Mouse (Mus musculus) left cerebral cortex, adult 18-20 months (tissue): Measurements from ENCODE around the gene Galnt7. TPM values are rescaled to one million over a fixed set of nuclear protein-coding genes. Genes with fewer than 3 reads are reported as not detected.

Source experiments
- DNase-seq, 2 experiments: peaks; one replicate each; pipeline ENCODE4 v3.0.0; 2021 to 2022; ENCODE audit warnings: low spot score in 2 of 2, mixed read lengths in 1 of 2
- total RNA-seq, 2 experiments: library from RNA; stranded (reverse); gene quantifications; 2 replicates each; pipeline ENCODE4 v1.2.3; 2021

Galnt7 gene
- total RNA-seq, 2 experiments from 2014 or later, result 10.2 to 12.3 TPM

DNA sequence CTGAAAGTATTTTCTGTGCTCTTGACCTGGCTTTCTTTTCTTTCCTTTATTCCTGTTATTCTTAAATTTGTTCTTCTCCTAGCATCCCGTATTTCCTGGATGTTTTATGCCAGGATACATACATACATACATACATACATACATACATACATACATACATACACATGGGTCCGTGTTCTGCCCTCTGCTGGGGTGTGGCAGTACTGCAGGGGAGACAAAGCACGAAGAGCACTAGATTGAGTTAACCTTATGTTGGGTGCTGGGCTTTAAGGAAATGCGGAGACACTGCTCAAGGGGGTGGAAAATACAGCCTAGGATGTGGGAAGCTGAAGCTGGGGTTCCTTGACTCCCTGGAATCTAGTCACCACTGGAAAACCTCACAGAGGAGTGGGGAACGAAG lies 149.2 kb downstream of the Galnt7 start:
- DNase-seq, result peak; percentile 61 to 78

DNA sequence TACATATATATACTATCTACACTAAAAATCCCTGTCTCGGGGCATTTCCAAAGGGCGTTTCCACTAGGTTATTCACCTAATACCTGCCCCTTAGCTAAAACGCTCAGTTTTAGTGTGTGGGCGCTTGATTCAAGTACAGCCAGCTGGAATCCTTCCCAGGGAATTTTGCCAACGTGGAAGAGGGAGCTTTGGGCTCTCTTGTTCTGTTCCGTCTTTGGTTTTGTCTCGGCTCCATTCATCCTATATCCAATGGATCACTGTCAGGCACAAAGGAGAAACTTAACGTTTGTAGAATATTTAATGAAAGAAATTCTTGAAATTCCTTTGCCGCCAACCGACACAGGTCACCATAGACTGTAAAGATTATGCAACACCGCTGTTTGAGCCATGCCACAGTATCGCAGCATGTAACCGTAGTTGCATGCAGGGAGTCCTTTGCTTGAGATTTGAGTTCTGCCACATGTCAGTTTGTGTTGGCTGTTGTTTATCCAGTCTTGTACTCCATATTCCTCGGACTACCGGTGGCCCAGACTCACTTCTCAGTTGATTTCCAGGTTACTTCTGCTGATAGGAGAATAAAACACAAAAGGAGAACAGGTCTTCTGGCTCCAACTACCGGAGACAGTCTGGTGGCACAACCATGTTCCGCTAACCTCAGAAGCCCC lies 153.9 kb downstream of the Galnt7 start:
- peak; percentile 32 to 40 for DNase-seq

DNA sequence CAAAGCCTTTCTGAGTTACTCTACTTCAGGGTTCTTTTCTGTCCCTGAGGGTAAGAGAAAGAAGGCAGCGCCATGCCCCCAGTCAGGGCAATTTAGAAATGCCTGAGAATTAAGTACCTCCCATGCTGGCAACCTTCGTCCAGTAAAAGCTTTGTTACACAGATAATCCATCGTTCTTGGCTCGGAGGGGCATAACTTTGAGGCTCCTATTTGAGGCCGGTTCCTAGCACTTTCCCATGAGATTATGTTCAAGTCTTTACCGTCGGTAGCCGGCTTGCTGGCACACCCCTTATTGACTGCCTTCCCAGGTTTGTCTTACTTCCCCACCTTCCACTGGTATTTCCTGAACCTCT lies 154.4 kb downstream of the Galnt7 start:
- DNase-seq, result no peak

DNA sequence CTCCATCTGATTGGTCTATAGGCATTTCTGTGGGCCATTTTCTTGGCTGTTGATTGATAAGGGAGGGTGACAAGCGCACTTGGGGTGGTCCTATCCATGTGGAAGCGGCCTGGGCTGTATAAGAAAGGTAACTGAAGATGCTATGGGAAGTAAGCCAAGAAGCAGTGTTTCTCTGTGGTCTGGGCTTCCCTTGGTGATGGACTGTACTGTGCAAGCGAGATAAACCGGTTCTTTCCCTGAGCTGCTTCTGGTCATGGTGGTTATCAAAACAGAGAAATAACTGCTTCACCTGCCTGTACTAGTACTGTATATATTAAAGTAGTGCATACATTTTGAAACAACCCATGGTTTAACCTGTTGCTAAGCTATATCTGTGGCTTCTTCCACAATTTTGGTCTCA lies 161.0 kb downstream of the Galnt7 start:
- no peak for DNase-seq

DNA sequence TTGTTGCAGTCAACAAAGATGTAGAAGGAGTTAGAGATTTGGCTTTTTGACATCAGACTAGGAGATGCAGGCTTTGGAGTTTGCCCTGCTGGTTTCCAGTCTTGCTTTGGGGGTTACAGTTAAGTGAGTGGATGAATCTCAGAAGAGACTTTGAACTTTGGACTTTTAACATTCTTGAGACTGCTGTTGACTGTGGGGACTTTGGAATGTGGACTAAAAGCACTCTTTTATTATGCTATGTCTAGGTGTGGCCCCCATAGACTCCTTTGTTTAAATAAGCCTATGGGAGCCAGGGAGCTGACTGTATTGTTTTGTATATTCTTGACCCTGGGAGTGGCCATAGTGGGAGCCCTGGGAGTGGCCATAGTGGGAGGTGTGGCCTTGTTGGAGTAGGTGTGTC lies 162.9 kb downstream of the Galnt7 start:
- no peak for DNase-seq

DNA sequence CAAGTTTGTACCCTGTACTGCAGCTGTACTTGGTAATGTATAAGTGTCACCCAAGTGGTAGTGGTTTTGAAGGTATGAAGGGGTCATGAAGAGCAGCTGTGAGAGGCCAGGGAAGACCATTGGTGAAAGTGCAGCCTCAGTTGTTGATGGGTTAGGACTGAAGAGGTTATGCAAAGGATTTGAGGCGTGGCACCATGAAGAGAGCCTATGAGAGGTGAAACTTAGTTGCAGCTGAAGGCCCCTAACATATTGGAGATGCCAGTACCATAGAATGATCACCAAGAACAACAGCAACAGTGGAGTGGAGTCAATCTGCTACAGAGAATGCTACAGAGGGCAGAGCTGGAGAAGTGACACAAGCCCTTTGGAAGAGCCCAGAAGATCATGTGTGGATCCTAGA lies 163.5 kb downstream of the Galnt7 start:
- DNase-seq, result no peak

DNA sequence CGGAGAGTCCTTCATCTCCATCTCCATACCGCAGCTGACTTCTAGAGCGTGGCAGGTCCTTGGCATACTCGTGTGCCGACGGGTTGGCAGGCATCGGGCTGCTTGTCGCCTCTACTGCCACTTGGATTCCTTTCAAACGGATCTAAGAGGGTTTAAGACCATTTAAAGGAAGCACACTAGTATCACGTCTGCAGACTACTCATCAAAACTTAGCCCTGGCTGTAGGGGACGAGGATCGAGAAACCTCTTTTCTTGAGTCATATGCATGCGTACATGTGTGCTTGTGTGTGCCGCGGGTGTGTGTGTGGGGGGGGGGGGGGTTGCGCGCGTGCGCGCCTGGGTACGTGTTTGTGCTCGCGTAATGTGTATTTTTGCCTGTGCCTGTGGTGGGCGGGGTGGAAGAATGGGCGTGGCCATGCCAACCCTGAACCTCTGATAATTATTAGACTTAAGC lies 164.5 kb downstream of the Galnt7 start:
- peak; percentile 13 to 29 for DNase-seq

DNA sequence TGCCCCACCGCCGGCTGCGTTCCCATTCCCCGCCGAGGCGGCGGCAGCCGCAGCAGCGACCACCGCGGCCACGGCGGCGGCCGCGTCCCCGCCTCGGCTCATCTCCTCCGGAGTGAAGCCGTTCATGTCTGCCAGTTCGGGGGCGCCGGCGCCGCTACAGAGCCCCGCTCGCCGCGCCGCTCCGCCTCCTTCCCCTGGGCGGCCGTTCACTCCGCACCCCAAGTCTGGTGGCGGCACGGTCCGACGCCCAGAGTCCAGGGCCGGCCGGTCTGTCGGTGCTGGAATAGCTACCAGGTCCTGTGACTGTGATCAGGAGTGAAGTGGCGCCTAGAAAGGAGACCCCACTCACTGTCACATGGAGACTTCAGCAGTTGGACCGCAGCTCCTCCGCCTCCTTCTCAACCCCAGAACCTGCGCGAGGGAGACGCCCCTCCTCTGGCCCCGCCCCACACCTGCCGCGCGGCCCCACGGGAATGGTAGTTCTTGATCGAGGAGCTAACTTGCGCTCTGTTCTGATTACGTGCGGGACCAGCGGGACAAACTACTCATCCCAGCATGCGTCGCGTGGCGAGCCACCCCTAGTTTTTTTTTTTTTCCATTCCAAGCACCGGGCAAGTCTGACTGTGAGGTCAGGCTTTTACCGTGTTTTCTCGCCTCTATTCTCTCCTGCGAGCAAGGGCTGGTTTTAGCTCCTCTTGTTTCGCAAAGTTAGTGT lies 165.2 kb downstream of the Galnt7 start, which contains the start of gene Sap30:
TSS of gene Sap30 (minus strand) at position 420 of the 715 bp plus-strand sequence.
- DNase-seq, result peak; percentile 97 to 98

DNA sequence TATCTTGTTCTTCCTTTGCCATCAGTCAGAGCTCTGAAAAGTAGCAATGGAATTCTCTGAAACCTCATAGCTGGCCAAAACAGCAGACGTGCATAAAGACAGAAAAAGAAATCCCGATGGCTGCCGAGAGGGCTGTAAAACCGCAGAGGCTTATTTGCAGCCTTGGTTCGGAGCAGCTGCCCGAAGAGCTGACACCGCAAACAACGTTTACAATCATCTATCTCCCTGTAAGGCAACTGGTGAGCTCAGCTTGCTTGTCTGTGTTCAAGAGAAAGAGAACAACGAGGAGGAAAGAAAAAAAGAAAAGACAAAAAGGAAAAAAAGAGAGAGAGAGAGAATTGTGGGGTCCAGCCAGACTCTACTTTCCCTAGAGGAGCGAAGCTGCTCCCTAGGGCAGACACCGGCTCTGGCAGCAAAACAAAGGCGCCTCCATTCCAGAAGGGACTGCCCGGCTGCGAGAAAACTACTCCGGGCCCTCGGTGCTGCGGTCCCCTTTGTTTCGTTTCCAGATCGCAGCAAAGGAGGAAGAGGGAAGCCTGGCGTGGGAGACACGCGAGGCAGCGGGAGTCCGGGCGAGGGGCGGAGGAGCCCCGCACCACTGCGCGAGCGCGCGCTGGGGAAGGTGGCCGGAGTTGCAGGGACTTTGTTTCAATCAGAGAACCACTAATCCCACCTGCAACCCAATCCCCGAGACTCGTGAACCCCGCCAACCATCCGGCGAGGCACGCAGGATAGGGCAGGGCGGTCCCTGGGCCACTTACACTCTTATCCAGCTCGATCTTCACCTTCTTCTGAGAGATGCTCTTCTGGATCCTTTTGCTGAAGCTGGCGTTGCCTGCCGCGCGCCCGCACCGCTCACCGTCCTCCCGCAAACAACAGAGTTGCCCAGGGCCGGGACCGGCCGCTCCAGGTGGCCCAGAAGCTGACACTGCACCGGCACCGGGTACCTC lies 166.1 kb downstream of the Galnt7 start:
- peak; percentile 29 to 45 for DNase-seq

DNA sequence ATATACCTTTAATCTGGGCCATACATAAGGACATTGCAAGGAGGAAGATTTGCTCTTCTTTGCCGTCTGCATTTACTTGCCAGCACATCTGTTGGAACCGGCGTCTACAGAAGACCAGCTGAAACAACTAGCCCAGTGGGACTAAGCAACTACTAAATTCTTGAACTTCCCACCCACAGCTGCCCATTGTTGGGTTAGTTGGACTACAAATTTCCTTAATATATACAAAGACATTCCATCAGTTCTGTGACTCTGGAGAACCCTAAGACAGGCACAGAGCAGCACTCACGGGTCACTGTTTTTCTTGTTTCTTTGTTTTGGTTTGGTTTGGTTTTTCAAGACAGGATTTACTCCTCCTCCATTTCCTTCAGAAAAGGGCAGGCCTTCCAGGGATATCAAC lies 172.2 kb downstream of the Galnt7 start:
- DNase-seq, result no peak

DNA sequence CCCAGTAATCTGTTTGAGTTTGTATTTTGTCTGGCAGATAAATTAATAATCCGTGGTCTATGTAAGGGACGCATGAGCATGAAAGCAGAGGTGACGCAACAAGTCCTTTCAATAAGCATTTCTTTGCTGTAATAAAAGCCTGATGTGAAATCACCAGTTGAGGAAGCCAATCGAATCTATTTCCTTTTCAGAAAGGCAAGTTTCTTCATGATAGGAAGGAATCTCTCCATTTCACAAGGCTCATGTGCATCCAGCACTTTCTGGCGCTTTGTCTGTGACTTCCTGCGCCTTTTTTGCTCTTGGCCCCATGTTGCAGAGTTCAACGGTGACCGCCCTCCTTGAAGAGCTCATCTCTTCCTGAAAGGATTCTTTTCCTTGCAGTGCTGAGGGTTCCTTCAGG lies 173.1 kb downstream of the Galnt7 start:
- DNase-seq, result no peak

DNA sequence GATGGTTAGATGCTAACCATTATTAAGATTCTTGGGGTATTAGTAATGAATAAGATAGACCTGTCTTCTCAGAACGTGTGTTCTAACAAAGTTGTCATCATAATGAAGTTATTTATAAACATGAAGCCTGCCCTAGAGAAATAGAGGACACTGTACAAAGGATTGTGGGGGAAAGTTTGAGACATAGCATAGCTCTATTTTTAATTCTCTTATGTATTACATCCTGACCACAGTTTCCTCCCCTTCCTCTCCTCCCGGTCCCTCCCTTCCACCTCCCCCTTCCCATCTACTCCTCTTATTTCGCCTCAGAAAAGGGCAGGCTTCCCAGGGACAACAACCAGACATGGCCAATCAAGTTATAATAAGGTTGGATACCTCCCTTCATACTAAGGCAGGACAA lies 174.4 kb downstream of the Galnt7 start:
- no peak for DNase-seq

Other genes starting within 250 kb of the Galnt7 start
- 10 to 100 TPM; 33.4 to 47.5 TPM for gene Scrg1, start 197.1 kb downstream of the Galnt7 start, total RNA-seq
- 10 to 100 TPM; 12.2 to 14.3 TPM for gene Sap30, start 165.2 kb downstream of the Galnt7 start, total RNA-seq
- 1 to 10 TPM; 2.8 to 5.2 TPM for gene Hmgb2, start 141.1 kb downstream of the Galnt7 start, total RNA-seq